Mouse (Mus musculus): ENCODE measurements at regions not wholly inside any gene's neighbourhood (a gene's known extent, or its start where the extent isn't known, plus 50 kb on each side); places are given as distances from the start of the nearest gene placed in this dataset.

GRCm38 (mm10) chr12:16139152-16139551 lies 322.4 kb upstream of the Trib2 start:
- DNase-seq (ENCODE audit: low spot score), result no peak

GRCm38 (mm10) chr12:16137801-16138200 lies 321.1 kb upstream of the Trib2 start:
- no peak for DNase-seq (ENCODE audit: low spot score)

DNA sequence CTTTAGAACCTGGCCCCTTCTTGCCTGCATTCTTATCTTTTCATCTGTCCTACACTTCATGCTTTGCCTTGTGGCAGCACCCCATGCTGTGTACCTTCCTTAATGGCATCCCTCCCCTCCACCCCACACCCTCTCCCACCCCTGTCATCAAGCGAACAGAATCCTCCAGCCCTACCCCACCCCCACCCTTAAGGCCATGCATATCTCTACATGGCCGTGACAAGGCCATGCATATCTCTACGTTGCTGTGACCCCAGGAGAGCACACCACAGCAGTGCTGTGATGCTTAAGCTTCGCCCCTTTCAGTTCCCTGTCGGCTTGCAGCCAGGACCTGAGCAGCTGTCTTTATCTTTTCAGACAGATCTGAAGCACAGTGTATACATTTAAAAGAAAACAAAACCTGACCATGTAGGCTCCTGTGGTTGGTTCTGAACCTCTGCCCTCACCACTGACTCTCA lies 319.5 kb upstream of the Trib2 start:
- DNase-seq (ENCODE audit: low spot score), result no peak

DNA sequence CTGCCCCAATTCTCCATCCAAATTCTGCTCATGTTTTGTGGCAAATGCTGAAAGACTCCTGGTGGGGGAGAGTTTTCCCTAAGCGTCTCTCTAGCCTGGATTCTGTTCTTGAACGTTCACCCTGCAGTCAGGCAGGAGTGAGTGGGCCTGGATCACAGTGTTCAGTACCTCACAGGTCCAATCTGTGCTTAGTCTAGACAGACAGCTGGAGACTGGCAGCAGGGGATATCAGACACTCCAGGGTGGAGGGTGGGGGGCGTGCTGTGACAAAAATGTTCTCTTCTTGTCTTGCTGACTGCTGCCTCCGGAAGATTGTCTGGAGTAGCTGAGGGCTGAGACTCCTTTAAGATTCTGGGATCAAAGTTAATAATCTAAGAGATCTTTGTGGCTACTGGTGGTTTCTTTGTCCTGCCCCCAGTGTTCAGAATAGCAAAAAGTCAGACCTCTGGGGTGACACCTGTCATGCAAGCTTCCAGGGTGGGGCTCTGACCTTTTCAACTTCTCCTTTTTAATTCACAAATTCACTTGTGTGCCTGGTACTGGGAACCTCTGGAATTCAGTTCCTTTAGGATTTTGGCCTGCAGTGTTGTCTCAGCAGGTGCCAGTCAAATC lies 319.0 kb upstream of the Trib2 start:
- no peak for DNase-seq (ENCODE audit: low spot score)

- DNase-seq (ENCODE audit: low spot score), result no peak
Measured at GRCm38 (mm10) chr12:16134446-16134845, 317.7 kb upstream of the Trib2 start.

DNA sequence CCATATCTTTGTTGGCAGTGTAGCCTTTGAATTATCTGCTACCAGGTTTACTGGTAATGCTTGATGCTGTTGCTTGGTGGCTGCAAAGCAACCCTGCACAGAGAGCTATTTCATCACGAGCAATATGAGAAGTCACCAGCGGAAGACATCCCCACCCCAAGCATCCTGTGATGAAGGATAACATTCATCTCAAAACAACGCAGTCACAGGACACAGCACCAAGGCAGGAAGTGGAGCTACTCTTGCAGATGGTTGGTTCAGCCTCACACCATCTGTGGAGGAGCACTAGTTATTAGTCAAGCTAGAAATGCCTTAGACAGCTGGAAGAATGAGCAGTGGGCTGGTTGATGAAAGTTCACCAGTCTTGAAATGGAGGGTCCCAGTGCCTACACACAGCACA lies 316.5 kb upstream of the Trib2 start:
- peak; percentile 23 for DNase-seq (ENCODE audit: low spot score)

- no peak for DNase-seq (ENCODE audit: low spot score)
Measured at GRCm38 (mm10) chr12:16131740-16132077, 315.0 kb upstream of the Trib2 start.

DNA sequence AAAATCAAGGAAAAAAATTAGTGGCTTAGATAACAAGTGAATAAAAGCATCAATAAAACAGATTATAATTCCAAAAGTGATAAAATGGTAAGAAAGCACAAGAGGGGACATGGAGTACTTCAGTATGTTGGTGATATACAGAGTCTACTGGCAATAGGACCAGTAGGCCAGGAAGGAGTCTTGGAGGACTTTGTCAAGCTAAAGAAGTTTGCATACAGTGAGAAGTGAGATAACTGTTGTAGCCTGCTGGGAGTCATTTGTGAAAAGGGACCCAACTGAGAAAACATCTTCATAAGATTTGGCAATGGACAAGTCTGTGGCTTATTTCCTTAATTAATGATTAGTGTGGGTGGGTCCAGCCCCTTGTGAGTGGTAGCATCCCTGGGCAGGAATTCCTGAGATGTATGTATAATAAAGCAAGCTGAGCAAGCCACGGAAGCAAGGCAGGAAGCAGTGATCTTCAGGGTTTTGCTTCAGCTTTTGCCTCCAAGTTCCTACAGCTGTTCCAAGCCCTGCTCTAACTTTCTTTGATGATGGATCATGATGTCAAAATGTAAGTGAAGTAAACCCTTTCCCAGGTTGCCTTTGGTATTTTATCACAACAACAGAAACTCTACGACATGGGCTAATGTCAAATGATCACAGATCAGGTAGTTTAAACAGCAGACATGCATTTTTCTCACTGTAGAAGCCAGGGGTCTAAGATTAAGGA lies 314.5 kb upstream of the Trib2 start:
- DNase-seq (ENCODE audit: low spot score), result no peak

DNA sequence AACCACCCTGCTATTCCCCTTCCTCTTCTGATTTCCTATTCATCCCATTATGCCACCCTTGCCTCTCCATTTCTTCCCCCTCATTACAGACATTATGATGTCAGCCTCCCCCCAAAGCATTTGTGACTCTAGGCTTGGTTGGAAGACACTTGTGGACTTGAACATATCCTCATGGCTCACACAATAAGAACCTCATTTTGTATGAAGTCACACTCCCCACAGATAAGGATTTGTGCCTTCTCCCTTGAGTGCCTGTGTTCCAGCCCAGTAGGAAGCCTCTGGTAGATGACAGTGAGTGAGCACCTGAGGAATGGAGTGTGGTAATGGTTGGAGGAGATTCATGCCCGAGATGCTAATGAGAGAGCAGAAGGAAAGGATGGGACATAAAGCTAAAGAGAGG lies 313.9 kb upstream of the Trib2 start:
- DNase-seq (ENCODE audit: low spot score), result no peak

- DNase-seq (ENCODE audit: low spot score), result no peak
Measured at GRCm38 (mm10) chr12:16129923-16130322, 313.2 kb upstream of the Trib2 start.

DNA sequence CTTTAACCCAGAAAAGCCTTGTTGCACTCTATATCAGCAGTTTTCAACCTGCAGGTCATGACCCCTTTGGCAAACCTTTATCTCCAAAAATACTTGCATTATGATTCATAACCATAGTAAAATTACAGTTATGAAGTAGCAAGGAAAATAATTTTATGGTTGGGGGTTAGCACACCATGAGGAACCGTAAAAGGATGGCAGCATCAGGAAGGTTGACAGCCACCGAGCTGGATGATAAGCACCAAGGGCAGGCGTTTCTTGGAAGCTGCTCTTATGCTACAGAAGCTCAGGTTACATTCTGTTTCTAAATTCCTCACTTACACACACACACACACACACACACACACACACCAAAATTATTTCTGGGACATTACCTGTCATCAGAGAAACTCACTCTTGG lies 312.5 kb upstream of the Trib2 start:
- DNase-seq (ENCODE audit: low spot score), result no peak

- no peak for DNase-seq (ENCODE audit: low spot score)
Measured at GRCm38 (mm10) chr12:16124906-16125305, 308.2 kb upstream of the Trib2 start.

DNA sequence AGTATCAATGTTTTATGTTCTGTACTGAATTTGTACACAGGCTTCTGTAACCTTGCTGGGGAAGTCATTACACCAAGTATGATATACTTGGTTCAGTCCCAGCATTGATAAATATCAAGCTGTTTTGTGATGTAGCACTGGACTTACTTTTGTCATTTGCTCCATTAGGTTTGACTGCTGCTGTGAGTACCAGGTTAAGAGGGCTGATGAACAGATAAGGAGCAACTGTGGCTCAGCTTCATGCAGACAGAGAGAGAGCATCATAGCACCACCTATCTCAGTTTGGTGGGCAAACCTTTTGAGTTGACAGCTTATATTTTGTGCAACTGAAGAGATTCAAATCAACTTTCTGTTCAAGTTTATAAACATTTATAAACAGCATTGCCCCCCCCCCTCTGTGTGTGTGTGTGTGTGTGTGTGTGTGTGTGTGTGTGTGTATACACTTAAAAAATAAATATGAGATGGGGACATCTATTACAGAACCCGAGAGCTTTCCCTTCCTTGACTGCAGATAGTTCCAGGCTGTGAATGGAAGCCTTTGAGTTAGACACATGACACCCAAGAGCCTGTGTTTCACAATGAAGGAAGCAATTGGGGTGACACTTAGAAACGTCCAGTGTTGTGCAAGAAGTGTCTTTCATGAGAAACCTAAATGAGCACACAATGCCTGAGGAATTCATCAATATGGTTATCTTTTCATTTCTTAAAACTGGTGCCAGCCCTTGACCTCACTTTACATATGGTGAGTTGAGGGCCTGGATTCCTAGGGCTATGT lies 305.8 kb upstream of the Trib2 start:
- DNase-seq (ENCODE audit: low spot score), result no peak

GRCm38 (mm10) chr12:16121787-16122186 lies 305.1 kb upstream of the Trib2 start:
- DNase-seq (ENCODE audit: low spot score), result no peak

DNA sequence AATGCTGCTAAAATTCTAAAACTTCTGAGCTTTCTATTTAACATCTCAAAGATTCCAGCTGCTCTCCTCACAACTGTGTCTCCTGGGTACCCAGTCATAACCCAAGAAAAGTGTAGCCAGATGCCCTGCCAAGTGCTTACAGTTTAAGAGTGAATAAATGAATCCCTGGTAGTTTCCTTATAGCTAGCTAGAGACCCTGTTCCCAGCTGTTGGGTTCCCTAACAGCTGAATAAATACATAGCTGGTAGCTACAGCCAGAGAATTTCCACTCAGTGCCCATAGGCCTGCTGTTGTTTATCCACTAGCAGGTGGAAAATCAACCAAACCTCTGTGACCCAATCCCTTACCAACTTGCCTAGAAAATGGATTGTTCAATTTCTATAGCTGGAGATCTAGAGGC lies 302.0 kb upstream of the Trib2 start:
- no peak for DNase-seq (ENCODE audit: low spot score)

GRCm38 (mm10) chr12:16106946-16107345 lies 290.2 kb upstream of the Trib2 start:
- no peak for DNase-seq (ENCODE audit: low spot score)

GRCm38 (mm10) chr12:16098840-16099239 lies 282.1 kb upstream of the Trib2 start:
- DNase-seq (ENCODE audit: low spot score), result no peak

- DNase-seq (ENCODE audit: low spot score), result no peak
Measured at GRCm38 (mm10) chr12:16092643-16093042, 275.9 kb upstream of the Trib2 start.

- DNase-seq (ENCODE audit: low spot score), result no peak
Measured at GRCm38 (mm10) chr12:16091336-16091735, 274.6 kb upstream of the Trib2 start.

GRCm38 (mm10) chr12:16083176-16083575 lies 266.5 kb upstream of the Trib2 start:
- no peak for DNase-seq (ENCODE audit: low spot score)

- no peak for DNase-seq (ENCODE audit: low spot score)
Measured at GRCm38 (mm10) chr12:16077215-16077614, 260.5 kb upstream of the Trib2 start.

GRCm38 (mm10) chr12:16075962-16076361 lies 259.2 kb upstream of the Trib2 start:
- DNase-seq (ENCODE audit: low spot score), result no peak

DNA sequence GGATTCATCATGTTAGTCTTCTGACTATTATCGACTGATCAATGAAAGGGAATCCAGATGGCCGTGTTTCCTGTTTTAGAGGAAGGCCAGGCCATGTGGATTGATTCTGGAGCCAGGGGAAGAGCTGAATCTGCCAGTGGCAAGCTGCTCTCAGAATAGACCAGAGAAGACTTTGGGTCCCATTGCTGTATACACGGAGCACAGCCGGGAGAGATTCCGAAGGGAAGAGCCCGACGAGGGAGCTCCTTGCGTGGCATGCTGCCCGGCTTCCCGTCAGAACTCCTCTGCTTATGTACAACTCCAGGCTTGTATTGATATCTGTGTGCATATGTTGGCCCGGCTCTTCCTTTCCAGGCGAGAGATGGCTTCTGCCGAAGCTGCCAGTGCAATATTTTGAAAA lies 252.2 kb upstream of the Trib2 start:
- DNase-seq (ENCODE audit: low spot score), result no peak

All from spleen, adult 12 weeks (tissue).